Mouse (Mus musculus): Measurements from ENCODE around the gene Pax6.

DNA sequence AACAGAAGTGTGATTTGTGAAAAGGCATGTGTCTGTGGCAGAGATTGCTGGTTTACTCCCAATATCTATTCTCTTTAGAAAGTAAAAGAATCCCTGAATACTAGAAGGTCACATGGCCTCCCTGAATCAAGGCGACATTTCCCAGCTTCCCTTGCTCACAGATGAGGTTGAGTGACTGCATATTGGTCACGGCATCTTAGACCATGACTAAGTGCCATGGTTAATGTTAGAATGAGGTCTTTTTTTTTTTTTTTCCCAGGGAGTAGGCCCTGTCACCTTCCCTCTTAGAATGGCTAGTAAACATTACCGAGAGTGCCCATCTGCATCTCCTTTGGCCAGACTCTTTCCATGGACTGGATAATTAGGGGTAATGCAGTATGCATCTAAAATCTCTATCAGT is 41.8 kb downstream of the Pax6 start:
- TF ChIP-seq POLR2A (IDR thresholded peaks at IDR 0.05; ENCODE audit: borderline replicate concordance, extremely low read depth, insufficient read depth, insufficient read length, poor library complexity, severe bottlenecking): no peak
- no peak for TF ChIP-seq CTCF (IDR thresholded peaks at IDR 0.05; ENCODE audit: borderline replicate concordance, extremely low read depth, insufficient read depth, insufficient read length)

All from brain, embryonic 14.5 days (tissue).